Mouse (Mus musculus): ENCODE results near the gene Dhrs7.

The Dhrs7 gene

DNA sequence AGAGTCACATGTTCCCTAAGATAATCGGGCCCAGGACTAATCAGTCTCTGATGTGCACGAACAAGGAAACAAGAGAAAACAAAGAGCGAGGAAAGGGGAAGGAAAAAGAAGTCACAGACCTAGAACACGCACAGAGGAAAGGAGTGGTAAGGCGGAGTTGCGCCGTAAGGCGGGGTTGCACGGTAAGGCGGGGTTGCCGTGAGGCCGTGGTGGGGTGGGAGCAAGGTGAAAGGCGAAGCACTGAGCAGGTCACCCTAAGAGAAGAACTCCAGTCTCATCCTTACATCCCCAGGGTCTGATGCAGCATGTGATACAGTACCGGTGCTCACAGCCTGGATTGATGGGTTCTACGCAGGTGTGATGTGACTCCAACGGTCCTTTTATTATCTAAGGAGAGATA lies 8.9 kb downstream of the Dhrs7 start:
- no peak for DNase-seq (ENCODE audit: low read depth)

DNA sequence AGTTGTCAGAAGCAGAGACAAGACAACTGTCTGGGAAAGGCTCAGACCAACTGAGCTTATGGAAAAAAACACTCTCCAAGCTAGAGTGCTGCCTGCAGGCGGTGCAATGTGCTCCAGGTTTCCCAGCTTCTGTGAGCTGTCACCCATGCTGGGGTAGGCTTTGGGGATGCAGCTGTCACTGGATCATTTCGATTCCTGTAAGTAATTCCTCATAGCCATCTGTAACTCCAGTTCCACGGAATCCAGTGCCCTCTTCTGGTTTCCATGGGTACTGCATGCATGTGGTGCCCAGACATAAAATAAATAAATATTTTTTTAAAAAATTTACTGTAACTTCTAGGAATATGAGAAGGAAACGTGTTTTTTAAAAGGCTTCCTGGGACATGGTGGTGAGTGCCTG lies 10.0 kb downstream of the Dhrs7 start:
- peak; percentile 41 for DNase-seq (ENCODE audit: low read depth)

DNA sequence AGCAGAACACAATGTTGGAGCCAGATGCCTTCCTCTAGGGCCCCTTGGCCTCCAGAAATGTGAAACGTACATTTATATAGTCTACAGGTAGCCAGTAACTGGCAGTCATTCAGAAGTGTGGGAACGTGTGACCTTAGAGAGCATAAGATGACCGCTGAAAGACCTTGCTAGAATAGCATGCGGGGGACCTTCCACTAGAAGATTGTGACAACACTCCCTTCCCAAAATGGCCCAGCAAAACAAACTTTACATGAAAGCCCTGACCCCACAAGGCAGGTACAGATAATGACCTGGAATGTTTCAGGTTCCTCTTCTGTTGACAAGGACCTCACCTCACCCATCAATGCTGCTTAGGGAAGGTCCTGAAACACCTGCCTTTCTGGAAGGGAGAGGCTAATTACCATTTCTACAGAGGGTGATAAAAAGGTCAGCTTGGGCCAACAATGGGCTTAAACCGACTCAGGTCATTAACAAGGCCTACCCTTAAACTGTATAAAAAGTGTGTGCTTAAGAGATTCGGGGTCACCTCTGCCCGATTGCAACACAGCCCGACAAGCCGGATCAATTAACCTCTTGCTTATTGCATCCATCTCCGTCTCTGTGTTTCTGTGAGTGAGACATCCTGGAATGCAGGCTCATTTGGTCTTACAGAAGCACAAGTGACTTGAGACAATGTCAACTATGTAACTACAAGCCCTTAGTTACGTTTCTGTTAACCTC lies 14.9 kb downstream of the Dhrs7 start, which contains the start of gene Gm4756:
Gene Gm4756 (minus strand): TSS at position 51 of the 720 bp plus-strand sequence.
- DNase-seq (ENCODE audit: low read depth), result no peak

DNA sequence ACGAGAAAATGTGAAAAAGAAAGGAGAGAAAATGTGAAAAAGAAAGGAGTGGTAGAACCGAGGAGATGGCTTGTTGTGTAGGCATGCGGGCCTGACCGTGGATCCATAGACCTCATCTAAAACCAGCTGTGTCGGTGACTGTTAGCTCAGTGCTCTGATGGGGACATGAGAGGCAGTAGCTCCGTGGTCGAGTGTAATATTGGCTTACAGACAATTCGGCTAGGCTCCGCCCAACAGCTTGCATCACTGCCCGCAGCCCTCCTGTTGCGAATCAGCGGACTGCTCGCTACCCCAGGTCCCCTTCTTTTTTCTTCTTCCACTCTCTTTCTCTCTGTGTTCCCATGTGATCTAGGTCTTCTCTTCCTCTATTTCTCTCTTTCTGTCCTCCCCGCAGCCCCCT lies 15.8 kb downstream of the Dhrs7 start:
- DNase-seq (ENCODE audit: low read depth), result no peak

DNA sequence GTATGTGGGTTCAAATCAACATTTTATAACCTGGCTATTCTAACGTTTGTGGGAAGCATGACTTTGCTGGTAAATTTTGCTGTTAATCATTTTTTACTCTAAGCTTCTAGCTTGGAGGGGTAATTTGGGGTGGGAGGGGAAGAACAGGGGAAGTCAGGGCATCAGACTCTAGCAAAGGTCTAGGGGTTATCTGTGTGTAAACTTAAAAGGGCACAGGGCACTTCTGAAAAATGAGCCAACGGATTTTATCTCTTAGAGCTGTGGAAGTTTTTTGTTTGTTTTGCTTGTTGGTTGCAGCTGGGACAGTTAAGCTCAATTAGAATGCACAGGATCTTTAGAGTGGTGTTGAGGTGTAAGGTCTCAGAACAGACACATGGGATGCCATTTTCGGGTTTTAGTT lies 26.7 kb downstream of the Dhrs7 start:
- DNase-seq (ENCODE audit: low read depth), result no peak

DNA sequence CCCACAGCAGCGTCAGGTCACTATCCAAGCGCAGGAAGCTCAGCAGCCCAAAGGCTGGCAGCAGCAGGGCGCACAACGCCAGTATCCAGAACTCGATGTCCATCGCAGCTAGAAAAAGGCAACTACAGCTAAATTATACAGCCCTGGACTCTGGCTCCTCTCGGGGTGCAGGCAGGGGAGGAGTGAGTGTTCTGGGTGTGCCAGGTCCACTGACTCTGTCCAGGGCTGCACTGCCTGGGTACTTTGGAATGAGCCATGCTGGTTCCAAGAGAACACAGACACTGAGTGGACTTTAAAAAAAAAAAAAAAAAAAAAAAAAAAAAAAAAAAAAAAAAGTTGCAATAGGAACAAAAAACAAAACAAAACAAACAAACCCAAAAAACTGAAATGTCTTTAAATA lies 36.0 kb downstream of the Dhrs7 start:
- DNase-seq (ENCODE audit: low read depth), result no peak

DNA sequence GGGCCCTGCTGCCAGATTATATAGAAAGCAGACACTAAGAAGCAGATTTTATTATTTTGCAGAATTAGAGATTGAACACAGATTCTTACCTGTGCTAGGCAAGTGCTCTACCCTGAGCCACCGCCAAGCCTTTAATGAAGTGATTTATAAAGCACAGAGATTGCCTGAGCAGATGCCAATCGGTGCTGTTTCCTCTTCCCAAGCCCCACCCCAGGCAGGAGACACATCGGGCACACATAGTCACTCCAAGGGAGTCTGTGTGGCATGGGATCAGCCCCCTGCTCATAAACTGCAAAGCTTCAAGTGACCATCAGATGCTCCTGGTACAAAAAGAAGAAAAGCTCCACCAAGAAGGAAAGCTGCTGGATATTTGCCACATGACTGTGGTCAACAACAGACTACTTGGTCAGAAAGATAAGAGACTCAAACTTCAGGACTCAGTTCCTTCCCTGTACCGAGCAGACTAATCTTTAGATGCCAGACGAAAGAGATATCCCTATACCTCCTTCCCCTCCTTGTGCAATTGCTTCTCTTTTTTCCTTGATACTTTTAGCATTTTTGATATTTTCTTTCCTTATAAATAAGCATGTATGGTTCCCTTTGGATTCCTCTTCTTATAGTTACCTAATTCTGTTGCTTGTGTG lies 41.7 kb downstream of the Dhrs7 start:
- no peak for DNase-seq (ENCODE audit: low read depth)

DNA sequence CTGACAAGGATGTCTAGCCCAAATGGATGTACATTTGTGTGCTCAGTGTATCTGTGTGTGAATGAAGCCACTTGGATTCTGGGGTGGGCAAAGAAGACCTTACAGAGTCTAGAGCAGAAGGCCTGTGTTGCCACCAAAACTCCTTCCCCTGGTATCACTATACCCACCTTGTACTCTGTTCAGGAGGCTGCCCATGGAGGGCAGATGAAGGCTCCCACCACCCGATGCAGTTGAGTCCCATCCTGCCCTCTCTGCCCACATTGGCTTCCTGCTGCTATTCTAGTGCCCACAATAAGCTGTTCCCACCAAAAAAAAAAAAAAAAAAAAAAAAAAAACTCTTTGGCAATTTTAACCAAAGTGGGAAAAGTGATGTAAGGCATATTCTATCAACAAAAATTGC lies 43.3 kb downstream of the Dhrs7 start:
- DNase-seq (ENCODE audit: low read depth), result no peak

DNA sequence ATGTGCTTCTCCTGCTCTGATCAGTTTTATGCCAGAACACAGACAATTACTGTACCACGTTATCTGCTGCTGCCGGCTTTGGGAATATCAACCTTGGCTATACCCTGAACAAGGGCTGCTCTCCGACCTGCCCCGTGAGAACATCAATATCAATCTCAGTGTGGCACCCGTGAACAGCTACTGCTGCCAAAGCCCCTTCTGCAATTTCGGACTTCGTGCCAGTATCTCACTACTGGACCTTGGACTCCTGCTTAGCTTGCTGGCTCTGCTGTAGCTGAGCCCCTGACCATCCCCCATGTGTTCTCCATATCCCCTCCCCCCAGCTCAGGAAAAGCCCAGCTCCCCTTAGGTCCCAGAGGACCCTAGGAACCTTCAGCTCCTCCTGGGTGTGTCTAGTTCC lies 43.9 kb downstream of the Dhrs7 start:
- DNase-seq (ENCODE audit: low read depth), result no peak

DNA sequence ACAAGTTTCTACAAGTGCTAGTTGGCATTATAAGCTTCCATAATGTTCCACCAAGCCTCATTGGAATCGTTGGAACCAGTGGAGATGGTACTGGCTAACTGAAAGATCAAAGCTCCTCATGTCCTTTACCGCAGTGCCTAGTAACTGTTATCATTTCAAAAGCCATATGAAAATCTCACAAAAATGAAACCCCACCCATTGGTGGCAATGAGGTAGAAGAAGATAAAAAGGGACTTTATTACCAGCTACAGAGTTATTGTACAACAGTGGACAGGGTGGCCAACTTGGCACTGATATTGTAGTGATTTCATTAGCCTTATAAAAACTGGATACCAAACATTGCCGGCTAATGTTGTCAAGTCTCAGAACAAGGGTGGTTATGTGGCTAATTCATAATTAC lies 52.7 kb downstream of the Dhrs7 start:
- no peak for DNase-seq (ENCODE audit: low read depth)
